Mouse (Mus musculus) limb, embryonic 14.5 days (tissue): ENCODE measurements around the gene Trpm3. TPM values are rescaled to one million over a fixed set of nuclear protein-coding genes. Genes with fewer than 3 reads are reported as not detected.

Source experiments
- ATAC-seq: fragments of 200-750 bp; cut with Nextera tagmentation; 2 replicates; pipeline ENCODE4 v1.8.0; 2017; ENCODE audit warnings: low read depth, moderate number of reproducible peaks, moderate TSS enrichment; ENCODE audit not compliant: low FRiP score
- DNase-seq: peaks from one replicate; pipeline ENCODE4 v3.0.0-alpha.2; 2015; ENCODE audit warnings: low spot score
- H3K27ac ChIP-seq: fragments of 300-500 bp; sonication (generic); replicated peaks from 2 replicates; pipeline ENCODE4 v1.5.1; 2014; ENCODE audit warnings: low read depth, mild to moderate bottlenecking, low read length, moderate library complexity, mixed read lengths
- H3K27me3 ChIP-seq: fragments of 300-500 bp; sonication (generic); 2 replicates; pipeline ENCODE4 v1.6.1; 2014; ENCODE audit warnings: low read length, mixed read lengths; ENCODE audit not compliant: control insufficient read depth, insufficient read depth
- H3K36me3 ChIP-seq: fragments of 300-500 bp; sonication (generic); 2 replicates; pipeline ENCODE4 v1.6.1; 2014; ENCODE audit warnings: mild to moderate bottlenecking, low read length, moderate library complexity, mixed read lengths; ENCODE audit not compliant: control insufficient read depth, insufficient read depth
- H3K4me1 ChIP-seq: fragments of 300-500 bp; sonication (generic); 2 replicates; pipeline ENCODE4 v1.6.1; 2014; ENCODE audit warnings: antibody characterized with exemption, low read length, mixed read lengths; ENCODE audit not compliant: control insufficient read depth, insufficient read depth
- H3K4me2 ChIP-seq: fragments of 300-500 bp; sonication (generic); replicated peaks from 2 replicates; pipeline ENCODE4 v1.6.1; 2014; ENCODE audit warnings: low read depth, mild to moderate bottlenecking, low read length, moderate library complexity; ENCODE audit not compliant: severe bottlenecking
- H3K4me3 ChIP-seq: fragments of 300-500 bp; sonication (generic); replicated peaks from 2 replicates; pipeline ENCODE4 v1.5.1; 2014; ENCODE audit warnings: low read length
- H3K9ac ChIP-seq: fragments of 300-500 bp; sonication (generic); 2 replicates; pipeline ENCODE4 v1.6.1; 2014; ENCODE audit warnings: mild to moderate bottlenecking, low read depth, low read length, moderate library complexity; ENCODE audit not compliant: severe bottlenecking
- H3K9me3 ChIP-seq: fragments of 300-500 bp; sonication (generic); 2 replicates; pipeline ENCODE4 v1.6.1; 2016; ENCODE audit warnings: low read length; ENCODE audit not compliant: control insufficient read depth
- POLR2A ChIP-seq: fragments of 200-500 bp; IDR thresholded peaks from 2 replicates; pipeline ENCODE4 v1.8.0; 2012; ENCODE audit warnings: inconsistent platforms, mild to moderate bottlenecking, moderate library complexity, borderline replicate concordance; ENCODE audit not compliant: insufficient read depth, insufficient read length; ENCODE audit errors: extremely low read depth
- WGBS: fragments of 180-500 bp; shearing (Covaris S2); extraction: QIAGEN DNeasy Blood & Tissue Kit; methylation state at CpG from one replicate; pipeline ENCODE4 v1.1.7; 2014; 5-methylcytosine and 5-hydroxymethylcytosine counted together
- polyA plus RNA-seq, 2 experiments: library from polyadenylated mRNA; depleted of rRNA in 1 of 2; stranded (reverse) in 1 of 2; unstranded in 1 of 2; fragments of >200 nt; fragmentation: Nextera tagmentation in 1 of 2; extraction: Ambion mirVana in 1 of 2; gene quantifications; 2 replicates each; pipeline versions ENCODE4 v1.2.1 to v1.2.3; 2012 to 2014

Trpm3 gene
- polyA plus RNA-seq, 2 experiments: 3.7 to 4.1 TPM

GRCm38 (mm10) chr19:22796996-22797395 lies 658.1 kb downstream of the Trpm3 start:
- WGBS: 91% methylated on average over 2 of the region's 2 CpGs
- no peak overlapping the region for H3K4me2 ChIP-seq
- no peak for ATAC-seq

DNA sequence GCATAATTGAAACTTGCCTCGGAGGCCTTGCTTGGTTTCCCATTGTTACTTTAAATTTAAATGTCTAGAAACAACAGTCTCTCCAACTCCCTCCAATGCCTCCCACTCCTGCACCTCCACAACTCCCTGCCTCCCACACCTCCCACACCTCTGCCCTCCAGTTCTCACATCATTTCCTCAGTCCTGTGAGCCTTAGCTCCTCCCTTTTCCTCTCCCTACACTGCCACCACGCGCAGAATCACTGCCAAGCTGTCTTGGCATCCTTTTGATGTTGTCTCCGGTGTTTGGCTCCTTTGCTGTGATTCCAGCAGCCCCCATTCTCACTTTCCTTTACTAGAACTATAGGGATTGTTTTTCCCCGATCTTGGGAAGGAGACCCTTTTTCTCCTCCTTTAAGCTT lies 661.6 kb downstream of the Trpm3 start:
- no peaks in the 10 kb centered on the region for H3K27me3 ChIP-seq
- no peak overlapping the region for H3K4me2 ChIP-seq
- H3K4me3 ChIP-seq: no peak overlapping the region
- no peaks in the 10 kb centered on the region for H3K36me3 ChIP-seq
- no peak for TF ChIP-seq POLR2A
- DNase-seq (no peak), ATAC-seq (no peak)
- no peak overlapping the region for H3K9ac ChIP-seq
- H3K27ac ChIP-seq: no peak overlapping the region
- WGBS: 26% methylated on average over 5 of the region's 5 CpGs
- H3K9me3 ChIP-seq: no peaks in the 10 kb centered on the region
- H3K4me1 ChIP-seq: no peaks in the 10 kb centered on the region

More at GRCm38 (mm10) chr19:22796996-22797395, 658.1 kb downstream of the Trpm3 start:
- H3K27me3 ChIP-seq: no peaks in the 10 kb centered on the region
- DNase-seq: no peak
- no peak overlapping the region for H3K9ac ChIP-seq
- no peak overlapping the region for H3K4me3 ChIP-seq
- H3K27ac ChIP-seq: no peak overlapping the region
- no peaks in the 10 kb centered on the region for H3K4me1 ChIP-seq
- TF ChIP-seq POLR2A: no peak
- H3K9me3 ChIP-seq: no peaks in the 10 kb centered on the region
- H3K36me3 ChIP-seq: no peaks in the 10 kb centered on the region

DNA sequence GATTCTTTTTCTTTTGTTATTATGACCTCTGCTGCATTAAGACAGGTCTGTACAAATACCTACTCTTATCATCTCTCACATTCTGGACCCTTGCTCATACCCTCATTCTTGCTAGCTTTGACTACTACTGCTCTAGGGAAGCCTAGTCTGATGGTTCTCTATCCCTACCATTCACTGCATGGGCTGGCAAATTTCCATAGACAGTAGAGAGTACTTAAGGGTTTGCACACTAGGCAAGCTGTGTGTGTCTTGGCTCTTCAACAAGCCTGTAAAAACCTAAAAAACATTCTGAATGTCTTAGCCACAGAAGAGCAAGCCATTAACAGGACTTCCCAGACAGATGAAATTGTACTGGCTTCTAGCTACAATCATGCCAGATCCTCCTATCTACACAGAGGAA lies 664.5 kb downstream of the Trpm3 start:
- no peak for TF ChIP-seq POLR2A
- Histone ChIP-seq H3K4me1 (no peaks in the 10 kb centered on the region), H3K4me2 (no peak overlapping the region), H3K27me3 (no peaks in the 10 kb centered on the region), H3K9me3 (no peaks in the 10 kb centered on the region), H3K36me3 (no peaks in the 10 kb centered on the region), H3K27ac (no peak overlapping the region), H3K9ac (no peak overlapping the region), H3K4me3 (no peak overlapping the region)
- DNase-seq: no peak
- ATAC-seq: no peak

- Histone ChIP-seq H3K9me3 (no peaks in the 10 kb centered on the region), H3K4me1 (no peaks in the 10 kb centered on the region), H3K27ac (no peak overlapping the region), H3K4me2 (no peak overlapping the region), H3K9ac (no peak overlapping the region), H3K27me3 (no peaks in the 10 kb centered on the region), H3K4me3 (no peak overlapping the region), H3K36me3 (no peaks in the 10 kb centered on the region)
- TF ChIP-seq POLR2A: no peak
- 93% methylated on average over 2 of the region's 2 CpGs for WGBS
- DNase-seq (no peak), ATAC-seq (no peak)
Observed at GRCm38 (mm10) chr19:22804311-22804710, 665.5 kb downstream of the Trpm3 start.

- WGBS: 74% methylated on average over 3 of the region's 3 CpGs
- no peak overlapping the region for H3K27ac ChIP-seq
- ATAC-seq: no peak
Observed at GRCm38 (mm10) chr19:22810247-22810646, 671.4 kb downstream of the Trpm3 start.

DNA sequence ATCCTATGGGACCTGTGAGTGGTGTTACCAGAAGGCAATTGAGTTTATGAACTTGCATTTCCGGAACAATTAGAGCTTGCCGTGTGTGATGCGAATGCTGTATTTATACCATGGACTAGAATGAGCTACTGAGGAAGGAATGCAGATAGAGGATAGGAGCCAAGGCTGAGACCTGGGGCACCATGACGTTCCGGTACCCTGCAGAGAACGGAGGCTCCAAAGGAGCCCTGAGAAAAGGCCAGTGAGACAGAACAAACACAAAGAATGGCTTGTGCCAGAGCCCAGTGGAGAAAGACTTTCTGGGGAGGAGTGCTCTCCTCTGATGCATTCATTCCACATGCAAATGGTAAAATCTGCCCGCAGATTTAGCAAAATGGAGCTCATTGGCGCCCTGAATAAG lies 682.9 kb downstream of the Trpm3 start:
- no peak overlapping the region for H3K27ac ChIP-seq
- H3K4me2 ChIP-seq: no peak overlapping the region
- no peaks in the 10 kb centered on the region for H3K36me3 ChIP-seq
- H3K4me1 ChIP-seq: no peaks in the 10 kb centered on the region
- no peak overlapping the region for H3K9ac ChIP-seq
- 76% methylated on average over 8 of the region's 8 CpGs for WGBS
- no peak for TF ChIP-seq POLR2A
- ATAC-seq (no peak), DNase-seq (no peak)
- H3K27me3 ChIP-seq: no peaks in the 10 kb centered on the region
- no peaks in the 10 kb centered on the region for H3K9me3 ChIP-seq
- no peak overlapping the region for H3K4me3 ChIP-seq

More at GRCm38 (mm10) chr19:22810247-22810646, 671.4 kb downstream of the Trpm3 start:
- DNase-seq: no peak
- TF ChIP-seq POLR2A: no peak
- no peaks in the 10 kb centered on the region for H3K27me3 ChIP-seq
- H3K9me3 ChIP-seq: no peaks in the 10 kb centered on the region
- H3K4me3 ChIP-seq: no peak overlapping the region
- H3K9ac ChIP-seq: no peak overlapping the region
- no peak overlapping the region for H3K4me2 ChIP-seq
- H3K4me1 ChIP-seq: no peaks in the 10 kb centered on the region
- no peaks in the 10 kb centered on the region for H3K36me3 ChIP-seq
